Comparison of ENCODE assay signal across 16 mouse cellular contexts in genomic region chr1:149038188-149038967, GRCm38 (mm10).
"Had no signal": no experiment of that assay in that cellular context is flagged by ENCODE, and none has a peak within 500 bp of the region (broad histone marks: within the 10 kb centered on the region; RNA-seq: fewer than 3 reads in every experiment).

No protein-coding gene starts in this region.

- H3K36me3 ChIP-seq: midbrain, embryonic 10.5 days; midbrain, embryonic 12.5 days; neural tube, embryonic 12.5 days had no signal

- H3K9ac ChIP-seq: lung, embryonic 14.5 days; midbrain, embryonic 12.5 days; neural tube, embryonic 12.5 days had no signal

- H3K27ac ChIP-seq: midbrain, embryonic 10.5 days; midbrain, embryonic 12.5 days; neural tube, embryonic 12.5 days had no signal

- H3K4me2 ChIP-seq: lung, embryonic 14.5 days; midbrain, embryonic 12.5 days; neural tube, embryonic 12.5 days had no signal

- H3K9me3 ChIP-seq: midbrain, embryonic 10.5 days; midbrain, embryonic 12.5 days; neural tube, embryonic 12.5 days had no signal

- DNase-seq: lung, adult 18-20 months; lung, embryonic 14.5 days; lung, postnatal 10 days; lung, postnatal 4 days; midbrain, embryonic 14.5 days; right cerebral cortex, postnatal 14 days; right cerebral cortex, postnatal 4 days; spleen, adult 18-20 months; thymus, adult 18-20 months; thymus, postnatal 14 days; thymus, postnatal 36 days had no signal

- ATAC-seq: midbrain, embryonic 16.5 days had no signal

- H3K4me3 ChIP-seq: midbrain, embryonic 10.5 days; midbrain, embryonic 12.5 days; myocyte; neural tube, embryonic 12.5 days had no signal

- H3K27me3 ChIP-seq: midbrain, embryonic 12.5 days; neural tube, embryonic 12.5 days had no signal

- H3K4me1 ChIP-seq: midbrain, embryonic 10.5 days; midbrain, embryonic 12.5 days; neural tube, embryonic 12.5 days had no signal
